Mouse (Mus musculus) ES-E14 (cell line): ENCODE measurements around the gene Ptgds. TPM values are rescaled to one million over a fixed set of nuclear protein-coding genes. Genes with fewer than 3 reads are reported as not detected.

Experiments
- DNase-seq: peaks from one replicate; pipeline ENCODE4 v3.0.0-alpha.2; 2013; ENCODE audit warnings: low read depth, low spot score
- H3K27ac ChIP-seq: 2 replicates; pipeline ENCODE4 v1.5.1; 2012; ENCODE audit warnings: low read depth, mild to moderate bottlenecking, low read length, moderate library complexity, mixed read lengths; ENCODE audit not compliant: poor library complexity, insufficient read depth, severe bottlenecking
- H3K36me3 ChIP-seq: 2 replicates; pipeline ENCODE4 v1.6.1; 2012; ENCODE audit warnings: mild to moderate bottlenecking, low read length, moderate library complexity, mixed read lengths; ENCODE audit not compliant: control insufficient read depth, poor library complexity, insufficient read depth, severe bottlenecking
- H3K4me1 ChIP-seq, 2 experiments: fragments of 150-350 bp in 1 of 2; sonication (generic) in 1 of 2; 2 replicates each; pipeline ENCODE4 v1.6.1; 2012; ENCODE audit warnings: low read length in 2 of 2, mild to moderate bottlenecking in 1 of 2, mixed read lengths in 1 of 2; ENCODE audit not compliant: control insufficient read depth in 2 of 2, insufficient read depth in 2 of 2, poor library complexity in 1 of 2
- H3K4me3 ChIP-seq, 2 experiments: fragments of 150-350 bp in 1 of 2; sonication (generic) in 1 of 2; 2 replicates each; pipeline ENCODE4 v1.5.1; 2012; ENCODE audit warnings: low read length in 2 of 2, low read depth in 1 of 2, mild to moderate bottlenecking in 1 of 2, mixed read lengths in 1 of 2; ENCODE audit not compliant: insufficient read depth in 1 of 2, poor library complexity in 1 of 2, severe bottlenecking in 1 of 2
- H3K9ac ChIP-seq: 2 replicates; pipeline ENCODE4 v1.6.1; 2012; ENCODE audit warnings: low read depth, mild to moderate bottlenecking, low read length, mixed read lengths; ENCODE audit not compliant: poor library complexity, insufficient read depth, severe bottlenecking
- H3K9me3 ChIP-seq: fragments of 150-350 bp; sonication (generic); 2 replicates; pipeline ENCODE4 v1.6.1; 2012; ENCODE audit warnings: low read depth, mild to moderate bottlenecking, low read length; ENCODE audit not compliant: control insufficient read depth, insufficient read depth
- CHD2 ChIP-seq: IDR thresholded peaks from 2 replicates; pipeline ENCODE4 v1.6.1; 2014; ENCODE audit warnings: mild to moderate bottlenecking, low read depth, low read length, inconsistent platforms
- HCFC1 ChIP-seq: IDR thresholded peaks from 2 replicates; pipeline ENCODE4 v1.6.1; 2012; ENCODE audit warnings: low read length, inconsistent platforms, borderline replicate concordance; ENCODE audit not compliant: insufficient read depth
- MAFK ChIP-seq: IDR thresholded peaks from 2 replicates; pipeline ENCODE4 v1.6.1; 2014; ENCODE audit warnings: mild to moderate bottlenecking, low read depth, low read length, inconsistent platforms; ENCODE audit not compliant: insufficient read depth
- ZC3H11A ChIP-seq: IDR thresholded peaks from 2 replicates; pipeline ENCODE4 v1.6.1; 2012; ENCODE audit warnings: low read depth, mild to moderate bottlenecking, inconsistent platforms, low read length, borderline replicate concordance
- ZNF384 ChIP-seq: IDR thresholded peaks from 2 replicates; pipeline ENCODE4 v1.6.1; 2012; ENCODE audit warnings: low read depth, low read length, inconsistent platforms
- in situ Hi-C, 2 experiments: fragments of 600-800 bp; cut with MboI; formaldehyde crosslinking; loops; one replicate each; pipeline ENCODE4 v1.15.1; 2025; ENCODE audit warnings: low sequenced_read_pairs in 2 of 2, inconsistent platforms in 1 of 2; ENCODE audit not compliant: unreplicated experiment in 2 of 2
- total RNA-seq: library from RNA; depleted of rRNA; stranded (reverse); fragments of 300-350 nt; gene quantifications from 2 replicates; pipeline ENCODE4 v1.2.3, GENCODE M21; 2012

Ptgds gene
- total RNA-seq, 1 experiment = 0.98 TPM

GRCm38 (mm10) chr2:25493476-25493961, 23.7 kb upstream of the Ptgds start, which contains the start of gene Lcn12:
Gene Lcn12 (minus strand): TSS chr2:25493911.
- H3K27ac ChIP-seq = no peak within 1 kb of the TSS
- H3K4me1 ChIP-seq = peaks cover 0 to 7% of the 10 kb centered on the region in 2 experiments; a peak in 1 of 4 replicates
- no peak for DNase-seq
- no peak within 1 kb of the TSS for H3K4me3 ChIP-seq
- H3K9me3 ChIP-seq = no peaks in the 10 kb centered on the region
- no peak for TF ChIP-seq CHD2
- no peak for TF ChIP-seq ZC3H11A
- no peak for TF ChIP-seq HCFC1
- no peak for TF ChIP-seq MAFK
- in situ Hi-C loops = no loop called here
- H3K36me3 ChIP-seq = no peaks in the 10 kb centered on the region
- no peak within 1 kb of the TSS for H3K9ac ChIP-seq

GRCm38 (mm10) chr2:25492988-25493387, 23.1 kb upstream of the Ptgds start:
- Histone ChIP-seq H3K4me3 (no peak overlapping the region), H3K9ac (no peak overlapping the region), H3K4me1 (peaks cover 0 to 3% of the 10 kb centered on the region in 2 experiments; a peak in 1 of 4 replicates), H3K27ac (no peak overlapping the region), H3K36me3 (no peaks in the 10 kb centered on the region), H3K9me3 (no peaks in the 10 kb centered on the region)
- no peak for DNase-seq
- TF ChIP-seq MAFK (no peak), ZNF384 (no peak), CHD2 (no peak), HCFC1 (no peak), ZC3H11A (no peak)
- in situ Hi-C loops = no loop called here

GRCm38 (mm10) chr2:25488671-25489068, 18.8 kb upstream of the Ptgds start:
- TF ChIP-seq CHD2 (no peak), ZNF384 (no peak), ZC3H11A (no peak), MAFK (no peak), HCFC1 (no peak)
- DNase-seq = no peak
- Histone ChIP-seq H3K9ac (no peak overlapping the region), H3K27ac (no peak overlapping the region), H3K4me1 (no peaks in the 10 kb centered on the region), H3K9me3 (no peaks in the 10 kb centered on the region), H3K36me3 (no peaks in the 10 kb centered on the region), H3K4me3 (no peak overlapping the region)
- in situ Hi-C loops = no loop called here

GRCm38 (mm10) chr2:25487965-25488670, 18.3 kb upstream of the Ptgds start:
- H3K4me3 ChIP-seq = no peak overlapping the region
- H3K9me3 ChIP-seq = no peaks in the 10 kb centered on the region
- H3K4me1 ChIP-seq = no peaks in the 10 kb centered on the region
- DNase-seq = no peak
- H3K36me3 ChIP-seq = no peaks in the 10 kb centered on the region
- TF ChIP-seq ZNF384 = no peak
- TF ChIP-seq MAFK = no peak
- no peak for TF ChIP-seq CHD2
- TF ChIP-seq ZC3H11A = no peak
- TF ChIP-seq HCFC1 = no peak
- H3K27ac ChIP-seq = no peak overlapping the region
- H3K9ac ChIP-seq = no peak overlapping the region
- in situ Hi-C loops = no loop called here
